Mouse (Mus musculus) heart, adult 8-10 months (tissue): ENCODE measurements around the gene Gad2. TPM values are rescaled to one million over a fixed set of nuclear protein-coding genes. Genes with fewer than 3 reads are reported as not detected.
"Not testable (repeated sequence)": the region's sequence is repeated elsewhere in the genome, so short reads cannot be mapped to it uniquely, and the experiment has no call there.

Experiments
- DNase-seq: peaks from one replicate; pipeline ENCODE4 v3.0.0; 2022; ENCODE audit warnings: low spot score
- total RNA-seq, 4 experiments: library from RNA; stranded (reverse); gene quantifications; 2 replicates each; pipeline ENCODE4 v1.2.4; 2022

Gad2 gene
- not detected for total RNA-seq

DNA sequence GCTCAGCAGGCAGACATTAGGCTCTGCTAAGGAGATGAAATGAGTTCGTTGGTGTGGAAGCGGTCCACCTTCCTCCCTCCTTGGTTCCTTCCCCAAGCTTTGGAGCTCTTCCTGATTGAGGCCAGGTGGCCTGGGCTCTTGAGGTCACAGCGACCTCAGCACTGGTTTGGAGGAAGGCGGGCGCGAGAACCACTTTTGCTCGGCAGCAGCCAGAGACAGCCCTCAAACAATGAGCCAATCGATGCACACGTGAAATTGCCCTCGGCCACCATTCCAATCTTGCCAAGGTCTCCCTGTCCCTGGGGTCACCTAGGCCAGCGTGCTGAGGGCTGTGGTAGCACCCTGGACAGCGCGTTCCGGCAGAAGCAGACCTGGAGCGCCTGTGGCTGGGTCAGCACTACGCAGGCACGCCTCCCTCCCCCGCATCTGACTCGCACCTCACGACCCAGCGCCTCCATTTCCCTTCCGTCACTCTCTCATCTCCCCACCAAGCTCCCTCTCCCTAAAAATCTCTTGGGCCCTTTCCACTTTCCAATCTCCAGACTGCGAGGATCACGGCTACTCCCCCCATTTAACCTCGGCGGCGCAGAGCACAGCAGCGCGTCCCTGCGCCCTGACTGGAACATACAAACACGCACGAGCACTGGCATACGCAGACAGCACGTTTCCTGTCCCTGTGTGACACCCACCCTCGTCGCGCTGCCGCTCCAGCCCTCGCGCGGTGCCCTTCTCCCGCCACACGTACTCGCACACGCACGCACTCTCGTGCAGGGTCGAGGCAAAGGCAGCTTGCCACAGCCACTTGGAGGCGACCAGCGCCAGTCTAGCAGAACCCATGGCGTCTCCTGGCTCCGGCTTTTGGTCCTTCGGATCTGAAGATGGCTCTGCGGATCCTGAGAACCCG lies at the start of gene Gad2:
TSS of gene Gad2 (plus strand) at position 378 of the 904 bp plus-strand sequence.
- DNase-seq = no peak

DNA sequence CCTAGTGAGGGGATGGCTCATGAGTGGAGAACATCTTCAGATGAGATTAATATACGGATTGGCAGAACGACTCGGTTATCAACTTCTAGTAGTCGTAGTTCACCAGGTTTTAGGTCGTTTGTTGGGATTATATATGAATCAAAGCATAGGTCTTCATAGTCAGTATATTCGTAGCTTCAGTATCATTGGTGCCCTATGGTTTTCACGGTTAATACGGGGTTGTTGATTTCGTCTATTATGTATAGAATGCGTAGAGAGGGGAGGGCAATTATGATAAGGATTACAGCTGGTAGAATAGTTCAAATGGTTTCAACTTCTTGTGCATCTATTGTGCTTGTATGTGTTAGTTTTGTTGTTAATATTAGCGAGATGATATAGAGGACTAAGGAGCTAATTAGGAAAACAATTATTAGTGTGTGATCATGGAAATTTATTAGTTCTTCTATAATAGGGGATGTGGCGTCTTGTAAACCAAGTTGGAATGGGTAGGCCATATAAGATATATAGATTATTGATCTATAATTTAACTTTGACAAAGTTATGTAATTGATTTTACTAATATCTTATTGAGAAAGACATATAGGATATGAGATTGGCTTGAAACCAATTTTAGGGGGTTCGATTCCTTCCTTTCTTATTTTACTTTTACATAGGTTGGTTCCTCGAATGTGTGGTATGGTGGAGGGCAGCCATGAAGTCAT lies 34.4 kb upstream of the Gad2 start:
- DNase-seq = not testable (repeated sequence)

DNA sequence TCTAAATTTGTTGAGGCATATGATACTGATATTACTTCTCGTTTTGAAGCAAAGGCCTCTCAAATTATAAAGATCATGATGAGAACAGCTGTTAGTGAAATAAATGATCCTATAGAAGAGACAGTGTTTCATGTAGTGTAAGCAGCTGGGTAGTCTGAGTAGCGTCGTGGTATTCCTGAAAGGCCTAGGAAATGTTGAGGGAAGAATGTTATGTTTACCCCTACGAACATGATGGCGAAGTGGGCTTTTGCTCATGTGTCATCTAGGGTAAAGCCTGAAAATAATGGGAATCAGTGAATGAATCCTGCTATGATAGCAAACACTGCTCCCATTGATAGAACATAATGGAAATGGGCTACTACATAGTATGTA lies 33.8 kb upstream of the Gad2 start:
- DNase-seq = not testable (repeated sequence)

DNA sequence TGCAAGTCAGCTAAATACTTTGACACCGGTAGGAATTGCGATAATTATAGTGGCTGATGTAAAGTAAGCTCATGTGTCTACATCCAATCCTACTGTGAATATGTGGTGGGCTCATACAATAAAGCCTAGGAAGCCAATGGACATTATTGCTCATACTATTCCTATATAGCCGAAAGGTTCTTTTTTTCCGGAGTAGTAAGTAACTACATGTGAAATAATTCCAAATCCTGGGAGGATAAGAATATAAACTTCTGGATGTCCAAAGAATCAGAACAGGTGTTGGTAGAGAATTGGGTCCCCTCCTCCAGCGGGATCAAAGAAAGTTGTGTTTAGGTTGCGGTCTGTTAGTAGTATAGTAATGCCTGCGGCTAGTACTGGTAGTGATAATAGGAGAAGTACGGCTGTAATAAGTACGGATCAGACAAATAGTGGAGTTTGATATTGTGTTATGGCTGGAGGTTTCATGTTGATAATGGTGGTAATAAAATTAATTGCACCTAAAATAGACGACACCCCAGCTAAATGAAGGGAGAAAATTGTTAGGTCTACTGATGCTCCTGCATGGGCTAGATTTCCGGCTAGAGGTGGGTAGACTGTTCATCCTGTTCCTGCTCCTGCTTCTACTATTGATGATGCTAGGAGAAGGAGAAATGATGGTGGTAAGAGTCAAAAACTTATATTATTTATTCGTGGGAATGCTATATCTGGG lies 33.2 kb upstream of the Gad2 start:
- not testable (repeated sequence) for DNase-seq

DNA sequence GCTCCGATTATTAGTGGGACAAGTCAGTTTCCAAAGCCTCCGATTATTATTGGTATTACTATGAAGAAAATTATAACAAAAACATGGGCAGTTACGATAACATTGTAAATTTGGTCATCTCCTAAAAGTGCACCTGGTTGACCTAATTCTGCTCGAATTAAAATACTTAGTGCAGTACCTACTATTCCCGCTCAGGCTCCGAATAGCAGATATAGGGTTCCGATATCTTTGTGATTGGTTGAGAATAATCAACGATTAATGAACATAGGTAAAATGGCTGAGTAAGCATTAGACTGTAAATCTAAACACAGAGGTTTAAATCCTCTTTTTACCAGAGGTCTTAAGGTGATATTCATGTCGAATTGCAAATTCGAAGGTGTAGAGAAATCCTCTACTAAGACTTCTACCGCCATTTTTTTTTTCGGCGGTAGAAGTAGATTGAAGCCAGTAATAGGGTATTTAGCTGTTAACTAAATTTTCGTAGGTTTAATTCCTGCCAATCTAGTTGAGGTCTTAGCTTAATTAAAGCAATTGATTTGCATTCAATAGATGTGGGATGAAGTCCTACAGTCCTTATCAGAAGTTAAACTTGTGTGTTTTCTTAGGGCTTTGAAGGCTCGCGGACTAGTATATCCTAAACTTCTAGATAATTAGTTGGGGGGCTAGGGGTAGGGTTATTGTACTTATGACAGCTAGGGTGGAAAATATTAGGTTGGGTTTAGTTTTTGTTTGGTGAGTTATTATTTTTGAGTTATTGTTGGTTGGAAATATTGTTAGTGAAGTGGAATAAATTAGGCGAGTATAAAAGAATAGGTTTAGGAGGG lies 32.4 kb upstream of the Gad2 start:
- not testable (repeated sequence) for DNase-seq

DNA sequence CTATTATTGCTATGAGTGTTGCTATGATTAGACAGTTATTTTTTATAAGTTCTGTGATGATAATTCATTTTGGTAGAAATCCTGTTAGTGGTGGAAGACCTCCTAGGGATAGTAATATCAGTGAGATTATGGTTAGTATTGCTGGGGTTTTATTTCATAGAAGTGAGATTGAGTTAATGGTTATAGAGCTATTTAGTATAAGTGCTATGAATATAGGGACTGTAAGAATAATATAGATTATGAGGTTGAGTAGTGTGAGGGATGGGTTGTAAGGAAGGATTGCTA lies 31.9 kb upstream of the Gad2 start:
- DNase-seq = no peak

DNA sequence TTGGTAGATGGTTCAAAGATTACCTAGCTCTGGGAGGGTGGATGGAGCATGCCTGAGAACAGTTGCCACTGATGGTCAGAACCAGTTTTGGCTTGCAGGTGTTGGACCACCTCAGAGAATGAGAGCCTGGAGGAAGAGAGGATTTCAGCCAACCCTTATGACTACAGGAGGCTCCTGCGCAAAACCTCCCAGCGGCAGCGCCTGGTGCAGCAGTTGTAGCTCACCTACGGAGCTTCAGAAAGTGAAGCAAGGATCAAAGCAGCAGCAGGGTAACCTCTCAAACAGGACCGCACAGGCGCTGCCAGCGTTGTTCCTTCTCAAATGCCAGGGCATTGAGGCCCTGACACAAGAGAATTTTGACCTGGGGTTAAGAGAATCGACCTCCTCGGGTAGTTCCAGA lies 4.1 kb upstream of the Gad2 start:
- no peak for DNase-seq

DNA sequence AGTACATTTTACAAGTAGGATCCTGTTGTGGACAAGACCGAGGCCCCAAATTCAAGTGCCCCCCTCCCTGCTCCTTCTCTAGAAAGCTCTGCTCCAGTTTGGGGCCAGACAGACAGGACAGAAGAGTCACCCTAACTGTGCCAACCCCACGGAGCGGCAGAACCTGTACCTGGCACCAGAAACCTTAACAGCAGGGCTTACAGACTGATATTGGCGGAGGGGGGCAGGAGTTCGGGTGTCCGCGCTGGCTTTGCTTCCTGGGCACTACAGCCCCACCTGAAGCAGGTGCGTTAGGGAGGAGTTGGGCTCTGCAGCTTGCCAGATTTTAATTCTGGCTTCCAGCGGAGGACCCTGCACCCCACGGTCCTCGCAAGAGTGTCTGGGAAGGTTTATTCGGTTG lies 2.6 kb upstream of the Gad2 start:
- DNase-seq = no peak

DNA sequence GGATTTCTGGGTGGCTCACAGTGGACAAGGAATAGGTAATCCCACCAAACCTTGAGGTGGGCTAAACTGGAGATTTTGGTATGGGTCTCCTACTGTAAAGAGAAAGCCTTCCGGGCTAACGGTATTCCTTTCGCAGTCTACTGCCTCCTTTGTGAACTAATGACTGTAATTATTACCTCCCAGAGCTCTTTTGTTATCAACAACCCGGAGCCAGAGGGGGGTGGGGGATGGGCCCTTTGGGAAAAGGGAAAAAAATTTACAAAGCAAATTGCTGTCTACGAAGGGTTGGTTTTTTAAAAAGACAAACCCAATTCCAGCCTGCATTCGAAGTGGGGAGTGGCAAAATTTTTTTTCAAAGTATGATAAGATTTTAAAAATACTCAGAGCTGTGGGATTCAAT lies 2.0 kb upstream of the Gad2 start:
- DNase-seq = no peak

DNA sequence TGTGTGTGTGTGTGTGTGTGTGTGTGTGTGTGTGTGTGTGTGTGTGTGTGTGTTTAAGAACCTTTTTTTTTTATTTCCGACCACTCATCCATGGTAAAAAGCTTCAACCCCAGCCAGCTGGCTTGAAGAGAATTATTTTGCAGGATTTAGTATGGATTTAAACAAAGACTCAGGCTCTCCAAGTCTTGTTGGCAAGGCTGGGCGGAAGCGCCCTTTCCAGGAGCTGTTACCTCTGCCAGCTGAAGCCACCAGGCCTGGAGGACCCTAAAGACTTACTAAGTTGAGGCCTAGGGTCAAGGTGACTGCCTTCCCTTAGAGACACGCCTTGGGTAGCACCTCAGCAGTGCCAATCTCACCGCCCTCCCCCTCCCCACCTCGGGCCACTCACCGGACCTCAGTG lies 1.5 kb upstream of the Gad2 start:
- DNase-seq = no peak

DNA sequence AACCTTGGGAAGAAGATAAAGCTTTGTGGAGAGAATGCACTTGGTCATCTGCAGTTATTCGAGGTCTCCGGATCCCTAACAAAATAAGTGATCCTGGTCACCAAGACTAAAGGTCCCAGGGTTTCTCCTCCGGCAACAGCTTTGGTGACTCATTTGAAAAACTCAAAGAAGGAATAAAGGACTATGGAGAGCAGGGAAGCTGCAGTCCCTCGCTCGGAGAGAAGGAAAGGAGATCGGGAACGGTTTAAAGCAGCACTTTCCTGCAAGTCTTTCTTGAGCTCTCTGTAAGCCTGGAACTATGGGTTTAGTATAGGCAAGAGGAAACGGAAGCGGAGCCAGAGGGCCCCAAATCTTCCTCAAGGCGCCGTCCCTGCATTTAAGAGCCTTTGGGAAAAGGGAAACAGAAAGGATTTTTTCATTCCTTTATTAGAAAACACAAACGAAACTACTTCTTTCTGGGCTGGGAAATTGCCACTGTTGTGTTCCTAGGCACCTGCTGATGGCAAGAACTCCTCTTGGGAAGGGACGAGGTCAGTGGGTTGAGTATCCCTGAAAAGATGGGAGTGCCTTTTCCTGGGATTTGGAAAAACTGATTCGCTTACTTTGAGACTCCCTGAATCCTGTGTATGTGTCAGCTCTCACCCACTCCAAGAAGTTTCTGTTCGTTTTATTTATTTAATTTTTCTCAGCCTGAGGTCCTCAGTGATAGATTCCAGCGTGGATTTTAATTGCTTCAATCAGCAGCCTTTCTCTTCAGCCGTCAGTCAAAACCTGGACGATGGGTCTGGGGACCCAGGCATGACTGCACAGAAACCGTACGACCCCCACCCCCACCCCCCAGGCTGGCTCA lies 802 bp upstream of the Gad2 start:
- DNase-seq = no peak

DNA sequence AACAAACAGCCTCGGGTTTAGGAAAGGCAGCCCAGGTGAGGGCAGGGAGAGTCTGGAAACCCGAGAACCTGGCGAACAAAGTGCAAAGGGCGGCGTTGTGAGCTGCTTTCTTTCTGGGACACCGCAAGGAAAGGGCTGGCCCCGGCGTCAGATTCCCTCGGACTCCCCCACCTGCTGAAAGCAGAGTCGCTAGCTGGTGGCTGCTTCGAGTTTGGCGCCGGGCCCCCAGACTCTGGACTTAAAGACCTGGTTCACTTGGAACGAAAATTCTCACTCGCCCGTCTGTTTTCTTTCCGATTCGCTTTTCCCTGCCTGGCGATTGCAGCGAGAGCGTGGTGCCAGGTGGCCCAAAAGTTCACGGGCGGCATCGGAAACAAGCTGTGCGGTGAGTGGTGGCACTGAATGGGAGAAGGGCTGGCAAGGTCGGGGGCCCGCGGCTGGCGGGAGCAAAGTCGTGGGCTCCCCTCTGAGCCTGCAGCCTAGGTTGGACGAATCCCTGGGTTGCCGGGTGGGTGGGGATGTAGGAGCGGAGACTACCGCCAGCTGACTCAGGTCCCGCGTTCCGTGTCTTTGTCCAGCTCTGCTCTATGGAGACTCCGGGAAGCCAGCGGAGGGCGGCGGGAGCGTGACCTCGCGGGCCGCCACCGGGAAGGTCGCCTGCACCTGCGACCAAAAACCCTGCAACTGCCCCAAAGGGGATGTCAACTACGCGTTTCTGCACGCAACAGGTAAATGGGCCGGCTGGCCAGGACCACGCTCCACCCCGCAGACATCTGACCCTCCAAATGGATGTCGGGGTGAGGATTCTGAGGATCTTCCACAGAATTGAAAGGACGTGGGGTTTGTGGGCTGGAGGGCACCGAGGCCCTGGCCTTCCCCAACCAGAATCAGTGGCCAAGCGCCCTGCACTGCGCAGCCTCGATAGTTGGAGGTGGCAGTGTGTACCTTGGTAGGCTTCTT lies 1.4 kb downstream of the Gad2 start:
- DNase-seq = no peak

DNA sequence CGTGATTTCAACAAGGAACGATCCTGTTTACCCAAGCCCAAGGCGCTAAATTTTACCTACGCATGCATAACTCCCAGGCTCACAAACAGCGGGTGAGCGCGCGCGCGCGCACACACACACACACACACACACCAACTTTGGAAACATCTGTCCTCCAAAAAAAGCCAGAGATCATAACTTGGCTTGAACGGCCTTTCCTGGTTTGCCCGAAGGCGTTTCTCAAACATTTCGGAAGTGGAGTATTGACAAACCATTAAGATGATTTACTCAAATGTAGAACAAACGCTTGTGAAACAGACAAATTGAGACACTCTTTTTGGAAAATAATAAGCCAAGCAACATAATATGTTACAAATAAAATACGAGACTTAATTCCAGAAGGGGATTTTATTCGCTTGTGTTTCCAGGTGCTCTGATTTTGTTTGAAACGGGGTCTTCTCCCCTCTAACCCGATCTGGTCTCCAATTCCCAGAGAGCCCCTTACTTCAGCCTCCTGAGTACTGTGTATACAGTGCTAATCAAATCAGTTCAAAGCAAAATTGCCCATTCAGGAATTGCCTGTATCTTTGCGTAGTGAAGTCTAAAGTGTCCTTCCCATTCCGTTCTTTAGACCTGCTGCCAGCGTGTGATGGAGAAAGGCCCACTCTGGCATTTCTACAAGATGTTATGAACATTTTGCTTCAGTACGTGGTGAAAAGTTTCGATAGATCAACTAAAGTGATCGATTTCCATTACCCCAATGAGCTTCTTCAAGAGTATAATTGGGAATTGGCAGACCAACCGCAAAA lies 2.4 kb downstream of the Gad2 start:
- no peak for DNase-seq

DNA sequence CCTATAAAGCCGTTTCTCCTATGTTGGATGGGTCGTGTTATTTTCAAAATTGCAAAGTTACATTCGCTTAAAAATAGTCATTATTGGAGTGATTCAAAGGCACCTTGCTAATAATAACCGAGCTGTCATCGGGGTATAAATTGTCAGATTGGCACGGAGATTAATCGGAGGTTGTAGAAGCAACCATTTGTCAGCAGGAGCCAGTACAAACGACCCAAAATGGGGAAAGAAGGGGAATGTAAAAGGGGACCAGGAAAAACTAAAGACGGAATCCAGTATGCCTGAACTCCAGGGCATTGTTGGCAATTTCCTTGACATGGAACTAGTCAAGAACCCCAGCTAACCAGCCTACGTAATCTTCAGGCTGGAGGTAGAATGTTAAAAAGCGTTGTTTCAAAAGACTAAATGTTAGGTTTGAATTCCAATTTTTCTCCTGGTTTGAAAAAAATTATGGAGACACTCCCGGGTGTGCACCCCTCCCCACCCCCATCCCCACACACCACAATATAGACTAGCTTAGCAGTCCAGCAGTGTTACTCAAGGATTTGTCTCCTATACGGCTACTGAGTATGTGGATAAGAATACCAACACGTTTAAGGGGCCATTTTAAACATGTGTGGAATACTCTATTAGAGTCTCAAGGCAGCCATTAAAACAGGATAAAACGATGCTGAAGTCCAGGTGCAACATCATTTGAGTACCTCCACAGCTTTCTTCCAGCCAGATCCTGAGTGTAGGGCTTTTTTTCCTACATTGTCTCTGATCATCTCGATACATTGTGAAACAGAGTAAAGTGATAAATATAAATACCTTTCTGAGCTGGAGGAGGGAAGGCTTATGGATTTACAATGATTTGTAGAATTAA lies 3.3 kb downstream of the Gad2 start:
- DNase-seq = no peak

DNA sequence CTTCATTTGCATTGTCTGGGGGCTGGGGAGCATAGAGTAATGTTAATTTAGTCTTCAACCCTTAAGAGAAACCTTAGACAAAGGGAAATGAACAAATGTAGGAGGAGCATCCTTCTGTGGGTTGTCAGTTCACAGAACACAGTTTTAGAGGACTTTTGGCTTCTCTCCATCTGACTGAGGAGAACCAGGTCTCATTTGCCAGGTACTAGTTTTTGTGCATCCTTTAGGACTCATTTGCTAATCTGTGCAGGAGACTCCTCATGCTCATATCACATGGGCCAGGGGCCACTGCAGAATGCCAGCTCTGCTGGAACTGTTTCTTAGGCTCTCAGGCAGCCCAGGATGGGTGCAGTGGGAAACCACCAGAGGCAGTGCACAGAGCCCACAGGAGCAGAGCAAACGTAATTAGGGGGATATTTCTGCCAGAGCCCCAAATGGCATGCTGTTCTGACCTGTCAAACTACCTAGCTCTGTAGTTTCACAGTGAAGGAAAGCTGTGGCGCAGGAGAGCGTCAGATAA lies 5.2 kb downstream of the Gad2 start:
- no peak for DNase-seq

DNA sequence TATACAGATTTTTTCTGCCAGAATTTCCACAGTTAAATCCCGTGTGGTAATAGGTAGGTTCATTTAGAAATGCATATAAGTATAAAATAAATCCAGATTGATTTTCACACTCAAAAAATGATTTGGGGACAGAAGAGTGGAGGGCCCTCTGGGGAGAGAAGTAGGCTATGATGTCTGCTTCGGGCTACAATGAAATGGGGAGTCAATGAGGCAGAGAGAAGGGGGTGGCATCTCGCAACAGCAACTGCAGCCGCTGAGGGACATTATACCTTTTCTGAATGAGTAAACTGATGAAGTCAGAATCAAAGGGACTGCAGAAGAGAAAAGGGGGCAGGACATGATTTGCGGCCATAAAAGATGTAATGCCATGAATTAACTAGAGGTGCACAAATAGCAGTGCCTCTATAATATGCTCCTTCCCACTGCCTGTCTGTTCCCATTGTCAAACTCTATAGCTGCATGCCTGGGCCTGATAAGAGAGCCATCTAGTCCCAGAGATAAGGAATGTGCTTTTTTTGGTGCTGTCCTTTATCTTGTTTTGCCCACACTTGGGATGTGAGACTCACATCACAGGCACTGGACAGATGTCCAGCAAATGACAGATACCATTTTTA lies 5.9 kb downstream of the Gad2 start:
- no peak for DNase-seq

DNA sequence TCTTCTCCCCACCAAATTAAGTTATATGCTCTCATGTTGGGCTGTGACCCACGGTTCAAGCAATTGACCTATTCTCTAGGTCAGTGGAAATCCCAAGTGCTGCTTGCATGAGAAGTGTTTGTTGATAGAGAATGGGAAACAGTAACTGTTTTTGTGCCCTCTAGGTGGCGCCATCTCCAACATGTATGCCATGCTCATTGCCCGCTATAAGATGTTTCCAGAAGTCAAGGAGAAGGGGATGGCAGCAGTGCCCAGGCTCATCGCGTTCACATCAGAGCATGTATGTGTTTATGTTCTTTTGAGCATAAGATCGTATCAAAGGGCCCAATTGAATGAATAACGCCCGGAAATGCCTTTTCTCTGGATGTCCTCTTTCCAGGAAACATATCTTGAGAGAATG lies 12.8 kb downstream of the Gad2 start:
- DNase-seq = peak; percentile 9
